Mouse (Mus musculus) embryonic facial prominence, embryonic 13.5 days (tissue): ENCODE results near the gene Gm7347. TPM values are rescaled to one million over a fixed set of nuclear protein-coding genes. Genes with fewer than 3 reads are reported as not detected.

Experiments used
- polyA plus RNA-seq: library from polyadenylated mRNA; unstranded; fragments of >200 nt; fragmentation: Nextera tagmentation; extraction: Ambion mirVana; gene quantifications from 2 replicates; pipeline ENCODE4 v1.2.1, GENCODE M21; 2015

The Gm7347 gene
- polyA plus RNA-seq, 1 experiment from 2014 or later = not detected

Other genes with a start within 250 kb of the Gm7347 start
- gene Gm21663, start 116.2 kb downstream of the Gm7347 start, polyA plus RNA-seq = 0.08 and 0.17 TPM in 2 replicates
- gene Gm21671, start 104.2 kb downstream of the Gm7347 start, polyA plus RNA-seq = 0.29 TPM in 1 of 2 replicates, not detected in the other
- gene Gm21680, start 85.9 kb downstream of the Gm7347 start, polyA plus RNA-seq = 0.07 and 0.29 TPM in 2 replicates
- 0.17 and 0.20 TPM in 2 replicates for gene Gm21698, start 69.9 kb downstream of the Gm7347 start, polyA plus RNA-seq
- gene Gm1979, start 53.8 kb downstream of the Gm7347 start, polyA plus RNA-seq = 0.15 and 0.21 TPM in 2 replicates
- 0.18 TPM in 1 of 2 replicates, not detected in the other for gene Gm5862, start 35.7 kb downstream of the Gm7347 start, polyA plus RNA-seq
- gene Speer4a, start 19.0 kb downstream of the Gm7347 start, polyA plus RNA-seq = 0.14 and 0.23 TPM in 2 replicates
- gene Gm10471, start 30.7 kb upstream of the Gm7347 start, polyA plus RNA-seq = not detected in 2 replicates
- gene 5031410I06Rik, start 46.8 kb upstream of the Gm7347 start, polyA plus RNA-seq = 0.32 TPM in 1 of 2 replicates, not detected in the other
- 0.07 and 0.22 TPM in 2 replicates for gene Gm10220, start 62.8 kb upstream of the Gm7347 start, polyA plus RNA-seq
- not detected in 2 replicates for gene Gm7361, start 199.1 kb upstream of the Gm7347 start, polyA plus RNA-seq